Mouse (Mus musculus): ENCODE measurements around the gene Rnps1. TPM values are rescaled to one million over a fixed set of nuclear protein-coding genes. Genes with fewer than 3 reads are reported as not detected.
"Not testable (repeated sequence)": the region's sequence is repeated elsewhere in the genome, so short reads cannot be mapped to it uniquely, and the experiment has no call there.

Rnps1 gene
- polyA plus RNA-seq, 1 experiment from 2014 or later, result 360 TPM

- ATAC-seq (ENCODE audit: low FRiP score), result no peak
- H3K4me1 ChIP-seq (replicated peaks; ENCODE audit: control insufficient read depth, insufficient read depth, low read length), result no peaks in the 10 kb centered on the region
- no peaks in the 10 kb centered on the region for H3K27me3 ChIP-seq (ENCODE audit: control insufficient read depth, insufficient read depth, low read length)
- peaks cover 21% of the 10 kb centered on the region for H3K36me3 ChIP-seq (ENCODE audit: control insufficient read depth, insufficient read depth, low read length)
- no peak overlapping the region for H3K27ac ChIP-seq (ENCODE audit: low read depth, low read length)
- no peak overlapping the region for H3K4me2 ChIP-seq (replicated peaks; ENCODE audit: low read depth, low read length)
- H3K9ac ChIP-seq (ENCODE audit: low read depth, low read length), result no peak overlapping the region
- no peak overlapping the region for H3K4me3 ChIP-seq (ENCODE audit: low read depth, low read length)
- no peak for DNase-seq (ENCODE audit: low spot score)
- 94% methylated on average over 5 of the region's 5 CpGs for WGBS
- no peaks in the 10 kb centered on the region for H3K9me3 ChIP-seq (ENCODE audit: control insufficient read depth, low read length)
Measured at GRCm38 (mm10) chr17:24424489-24424888, 10.1 kb downstream of the Rnps1 start.

GRCm38 (mm10) chr17:24425326-24425725 is 11.0 kb downstream of the Rnps1 start:
- not testable (repeated sequence) for H3K4me1 ChIP-seq (replicated peaks; ENCODE audit: control insufficient read depth, insufficient read depth, low read length); H3K4me2 ChIP-seq (replicated peaks; ENCODE audit: low read depth, low read length); DNase-seq (ENCODE audit: low spot score); H3K27me3 ChIP-seq (ENCODE audit: control insufficient read depth, insufficient read depth, low read length); H3K27ac ChIP-seq (ENCODE audit: low read depth, low read length); H3K4me3 ChIP-seq (ENCODE audit: low read depth, low read length); H3K9me3 ChIP-seq (ENCODE audit: control insufficient read depth, low read length); H3K9ac ChIP-seq (ENCODE audit: low read depth, low read length); ATAC-seq (ENCODE audit: low FRiP score)
- peaks cover 21% of the 10 kb centered on the region for H3K36me3 ChIP-seq (ENCODE audit: control insufficient read depth, insufficient read depth, low read length)
- 99% methylated on average over 4 of the region's 8 CpGs for WGBS

- no peaks in the 10 kb centered on the region for H3K27me3 ChIP-seq (ENCODE audit: control insufficient read depth, insufficient read depth, low read length)
- H3K36me3 ChIP-seq (ENCODE audit: control insufficient read depth, insufficient read depth, low read length), result peaks cover 20% of the 10 kb centered on the region
- no peak overlapping the region for H3K4me2 ChIP-seq (replicated peaks; ENCODE audit: low read depth, low read length)
- no peak overlapping the region for H3K9ac ChIP-seq (ENCODE audit: low read depth, low read length)
- ATAC-seq (ENCODE audit: low FRiP score) (no peak), DNase-seq (ENCODE audit: low spot score) (no peak)
- H3K27ac ChIP-seq (ENCODE audit: low read depth, low read length), result no peak overlapping the region
- H3K4me3 ChIP-seq (ENCODE audit: low read depth, low read length), result no peak overlapping the region
- no peaks in the 10 kb centered on the region for H3K9me3 ChIP-seq (ENCODE audit: control insufficient read depth, low read length)
- 90% methylated on average over 7 of the region's 7 CpGs for WGBS
- no peaks in the 10 kb centered on the region for H3K4me1 ChIP-seq (replicated peaks; ENCODE audit: control insufficient read depth, insufficient read depth, low read length)
Measured at GRCm38 (mm10) chr17:24425905-24426304, 11.5 kb downstream of the Rnps1 start.

GRCm38 (mm10) chr17:24426471-24427169 is 12.3 kb downstream of the Rnps1 start, which contains the start of gene Eci1:
Eci1 (plus strand) TSS chr17:24426641.
- H3K9me3 ChIP-seq (ENCODE audit: control insufficient read depth, low read length), result no peaks in the 10 kb centered on the region
- no peaks in the 10 kb centered on the region for H3K4me1 ChIP-seq (replicated peaks; ENCODE audit: control insufficient read depth, insufficient read depth, low read length)
- peaks cover 13% of the 10 kb centered on the region for H3K36me3 ChIP-seq (ENCODE audit: control insufficient read depth, insufficient read depth, low read length)
- H3K4me3 ChIP-seq (ENCODE audit: low read depth, low read length), result peak within 1 kb of the TSS; percentile 60
- DNase-seq (ENCODE audit: low spot score) (peak; percentile 91), ATAC-seq (ENCODE audit: low FRiP score) (peak; percentile 98)
- peak within 1 kb of the TSS; percentile 64 for H3K4me2 ChIP-seq (replicated peaks; ENCODE audit: low read depth, low read length)
- H3K27ac ChIP-seq (ENCODE audit: low read depth, low read length), result peak within 1 kb of the TSS; percentile 76
- peak within 1 kb of the TSS; percentile 80 for H3K9ac ChIP-seq (ENCODE audit: low read depth, low read length)
- under 1% methylated on average over 47 of the region's 48 CpGs for WGBS
- no peaks in the 10 kb centered on the region for H3K27me3 ChIP-seq (ENCODE audit: control insufficient read depth, insufficient read depth, low read length)

DNA sequence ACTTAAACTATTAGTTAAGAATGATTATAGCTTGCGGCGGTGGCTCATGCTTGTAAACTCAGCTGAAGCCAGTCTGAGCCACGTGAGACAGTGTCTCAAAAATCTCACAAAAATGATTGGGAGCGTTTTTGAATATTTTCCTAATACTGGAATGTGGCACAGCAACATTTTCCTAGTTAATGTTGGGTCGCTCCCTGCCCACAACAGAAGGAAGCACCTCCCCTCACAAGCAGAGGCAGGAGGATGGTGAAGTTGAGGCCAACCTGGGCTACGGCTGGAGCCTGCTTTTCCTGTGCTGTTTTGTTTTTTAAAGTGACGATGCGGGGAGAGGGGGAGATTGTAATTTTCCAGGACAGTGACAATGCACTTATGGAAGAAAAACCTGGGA is 12.8 kb downstream of the Rnps1 start:
- Histone ChIP-seq H3K4me1 (replicated peaks; ENCODE audit: control insufficient read depth, insufficient read depth, low read length) (no peaks in the 10 kb centered on the region), H3K27ac (ENCODE audit: low read depth, low read length) (0 out of 2 replicates have a peak overlapping the region, but pooled peaks have one; percentile 2), H3K4me2 (replicated peaks; ENCODE audit: low read depth, low read length) (peak overlapping the region; percentile 64), H3K9ac (ENCODE audit: low read depth, low read length) (peak overlapping the region; percentile 80), H3K4me3 (ENCODE audit: low read depth, low read length) (peak overlapping the region; percentile 60), H3K36me3 (ENCODE audit: control insufficient read depth, insufficient read depth, low read length) (peaks cover 10% of the 10 kb centered on the region), H3K9me3 (ENCODE audit: control insufficient read depth, low read length) (no peaks in the 10 kb centered on the region), H3K27me3 (ENCODE audit: control insufficient read depth, insufficient read depth, low read length) (no peaks in the 10 kb centered on the region)
- DNase-seq (ENCODE audit: low spot score) (peak; percentile 33), ATAC-seq (ENCODE audit: low FRiP score) (no peak)
- WGBS, result 11% methylated on average over 8 of the region's 8 CpGs

DNA sequence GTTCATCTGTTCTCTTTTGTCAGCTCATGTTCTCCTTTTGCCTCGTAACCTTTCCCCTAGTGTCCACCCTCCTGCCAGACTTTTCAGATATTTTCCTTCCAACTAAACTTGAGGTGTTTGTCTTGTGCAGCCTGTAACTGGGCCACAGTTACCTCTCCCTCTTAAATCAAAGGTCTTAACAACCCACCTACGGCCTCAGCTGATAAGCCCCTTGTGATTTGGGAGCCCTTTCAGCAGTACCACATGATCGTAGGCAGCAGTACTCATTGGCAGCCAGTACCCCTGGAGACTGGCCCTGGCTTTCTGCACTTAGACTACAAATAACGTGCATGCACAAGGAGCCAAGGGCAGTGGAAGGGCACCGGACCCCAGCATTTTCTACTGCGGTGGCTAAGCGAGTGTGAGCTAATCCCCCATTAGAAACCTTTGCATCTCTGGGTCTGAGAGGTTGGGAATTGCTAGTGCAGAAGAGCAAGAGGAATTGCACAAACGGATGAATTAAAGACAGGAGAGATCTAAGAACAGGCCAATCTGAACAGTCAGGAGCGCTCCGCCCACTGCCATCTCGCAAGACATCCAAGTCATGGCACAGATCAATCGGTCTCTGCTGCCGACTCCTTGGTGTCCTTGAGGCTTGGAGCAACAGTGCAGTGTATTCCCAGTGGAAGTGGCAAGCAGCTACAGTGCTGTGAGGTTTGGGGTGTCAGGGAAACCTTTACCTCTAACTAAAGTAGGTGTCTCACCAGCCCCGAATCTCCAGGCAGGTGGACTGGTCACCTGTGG is 15.0 kb downstream of the Rnps1 start:
- Histone ChIP-seq H3K9ac (ENCODE audit: low read depth, low read length) (no peak overlapping the region), H3K4me2 (replicated peaks; ENCODE audit: low read depth, low read length) (no peak overlapping the region), H3K4me3 (ENCODE audit: low read depth, low read length) (no peak overlapping the region), H3K27ac (ENCODE audit: low read depth, low read length) (no peak overlapping the region), H3K9me3 (ENCODE audit: control insufficient read depth, low read length) (no peaks in the 10 kb centered on the region), H3K27me3 (ENCODE audit: control insufficient read depth, insufficient read depth, low read length) (no peaks in the 10 kb centered on the region), H3K4me1 (replicated peaks; ENCODE audit: control insufficient read depth, insufficient read depth, low read length) (no peaks in the 10 kb centered on the region), H3K36me3 (ENCODE audit: control insufficient read depth, insufficient read depth, low read length) (peaks cover 3% of the 10 kb centered on the region; the same call in 1 of the 2 replicates)
- 90% methylated on average over 14 of the region's 14 CpGs for WGBS
- ATAC-seq (ENCODE audit: low FRiP score) (no peak), DNase-seq (ENCODE audit: low spot score) (no peak)

DNA sequence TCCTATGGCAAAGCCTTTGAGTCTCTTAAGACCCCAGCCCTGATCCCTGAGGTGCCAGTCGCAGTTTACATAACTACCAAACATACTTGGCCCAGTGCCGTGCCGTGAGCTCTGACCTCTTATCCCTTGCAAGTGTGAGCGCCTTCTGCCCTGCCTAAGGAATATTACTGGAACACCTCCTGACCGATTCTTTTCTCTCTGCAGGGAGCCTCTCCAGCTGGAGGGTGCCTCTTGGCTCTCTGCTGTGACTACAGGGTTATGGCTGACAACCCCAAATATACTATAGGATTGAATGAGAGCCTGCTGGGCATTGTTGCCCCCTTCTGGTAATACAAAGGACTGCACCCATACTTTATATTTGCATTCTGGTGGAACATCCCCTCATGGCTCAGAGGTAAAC is 22.7 kb downstream of the Rnps1 start:
- H3K9me3 ChIP-seq (ENCODE audit: control insufficient read depth, low read length), result no peaks in the 10 kb centered on the region
- no peak overlapping the region for H3K4me2 ChIP-seq (replicated peaks; ENCODE audit: low read depth, low read length)
- H3K27ac ChIP-seq (ENCODE audit: low read depth, low read length), result no peak overlapping the region
- H3K9ac ChIP-seq (ENCODE audit: low read depth, low read length), result no peak overlapping the region
- no peak overlapping the region for H3K4me3 ChIP-seq (ENCODE audit: low read depth, low read length)
- DNase-seq (ENCODE audit: low spot score) (peak; percentile 62), ATAC-seq (ENCODE audit: low FRiP score) (0 out of 2 replicates have a peak, but pooled peaks have one; percentile 10)
- 81% methylated on average over 5 of the region's 5 CpGs for WGBS
- no peaks in the 10 kb centered on the region for H3K4me1 ChIP-seq (replicated peaks; ENCODE audit: control insufficient read depth, insufficient read depth, low read length)
- no peaks in the 10 kb centered on the region for H3K27me3 ChIP-seq (ENCODE audit: control insufficient read depth, insufficient read depth, low read length)
- no peaks in the 10 kb centered on the region for H3K36me3 ChIP-seq (ENCODE audit: control insufficient read depth, insufficient read depth, low read length)

- 96% methylated on average over 8 of the region's 8 CpGs for WGBS
- no peak overlapping the region for H3K4me2 ChIP-seq (replicated peaks; ENCODE audit: low read depth, low read length)
- no peaks in the 10 kb centered on the region for H3K4me1 ChIP-seq (replicated peaks; ENCODE audit: control insufficient read depth, insufficient read depth, low read length)
- H3K9me3 ChIP-seq (ENCODE audit: control insufficient read depth, low read length), result no peaks in the 10 kb centered on the region
- peaks cover 6% of the 10 kb centered on the region; the same call in 1 of the 2 replicates for H3K36me3 ChIP-seq (ENCODE audit: control insufficient read depth, insufficient read depth, low read length)
- DNase-seq (ENCODE audit: low spot score) (no peak), ATAC-seq (ENCODE audit: low FRiP score) (no peak)
- no peak overlapping the region for H3K27ac ChIP-seq (ENCODE audit: low read depth, low read length)
- no peak overlapping the region for H3K4me3 ChIP-seq (ENCODE audit: low read depth, low read length)
- H3K9ac ChIP-seq (ENCODE audit: low read depth, low read length), result no peak overlapping the region
- no peaks in the 10 kb centered on the region for H3K27me3 ChIP-seq (ENCODE audit: control insufficient read depth, insufficient read depth, low read length)
Measured at GRCm38 (mm10) chr17:24440377-24440776, 26.0 kb downstream of the Rnps1 start.
